Mouse (Mus musculus): Measurements from ENCODE around the gene Cerkl. TPM values are rescaled to one million over a fixed set of nuclear protein-coding genes. Genes with fewer than 3 reads are reported as not detected.

Gene Cerkl
- polyA plus RNA-seq, 1 experiment, result 0.30 TPM

GRCm38 (mm10) chr2:79453901-79454781 is 2.4 kb downstream of the Cerkl start:
- Histone ChIP-seq H3K36me3 (ENCODE audit: control insufficient read depth, insufficient read depth, low read length) (no peaks in the 10 kb centered on the region), H3K4me1 (ENCODE audit: control insufficient read depth, insufficient read depth, insufficient read length, low read length) (peaks cover 4% of the 10 kb centered on the region), H3K27me3 (ENCODE audit: control insufficient read depth, insufficient read depth, low read length) (peaks cover 42% of the 10 kb centered on the region), H3K4me3 (ENCODE audit: low read depth, low read length) (peak overlapping the region; percentile 38), H3K27ac (ENCODE audit: insufficient read depth, low read depth, low read length) (no peak overlapping the region)
- 8% methylated on average over 55 of the region's 55 CpGs for WGBS
- TF ChIP-seq CTCF (IDR thresholded peaks at IDR 0.05; ENCODE audit: extremely low read depth, insufficient read length, insufficient replicate concordance, low read depth, low read length) (no peak), POLR2A (IDR thresholded peaks at IDR 0.05; ENCODE audit: low read depth, low read length) (no peak)

DNA sequence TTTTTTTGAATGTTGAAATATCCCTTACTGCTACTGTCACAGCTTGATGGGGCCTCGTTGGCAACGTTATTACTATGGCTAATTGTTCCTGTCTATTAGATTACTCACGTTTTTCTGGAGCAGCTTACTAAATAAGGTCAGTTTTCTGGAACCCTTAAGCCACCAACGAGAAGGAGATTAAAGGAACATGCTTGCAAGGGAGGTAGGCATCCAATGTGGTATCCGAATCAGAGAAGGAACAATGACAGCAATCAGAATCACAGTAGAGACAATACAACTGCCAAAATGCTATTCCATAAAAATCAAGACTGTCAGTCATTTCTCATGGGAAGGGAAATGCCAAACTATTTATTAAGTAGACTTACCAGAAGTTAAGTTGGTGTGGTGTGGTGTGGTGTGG is 5.1 kb downstream of the Cerkl start:
- Histone ChIP-seq H3K27me3 (ENCODE audit: control insufficient read depth, insufficient read depth, low read length) (peaks cover 16% of the 10 kb centered on the region), H3K4me3 (ENCODE audit: low read depth, low read length) (no peak overlapping the region), H3K4me1 (ENCODE audit: control insufficient read depth, insufficient read depth, insufficient read length, low read length) (peaks cover 4% of the 10 kb centered on the region; the same call in 1 of the 2 replicates), H3K36me3 (ENCODE audit: control insufficient read depth, insufficient read depth, low read length) (no peaks in the 10 kb centered on the region), H3K27ac (ENCODE audit: insufficient read depth, low read depth, low read length) (no peak overlapping the region)
- no peak for TF ChIP-seq POLR2A (IDR thresholded peaks at IDR 0.05; ENCODE audit: low read depth, low read length)
- TF ChIP-seq CTCF (IDR thresholded peaks at IDR 0.05; ENCODE audit: extremely low read depth, insufficient read length, insufficient replicate concordance, low read depth, low read length), result no peak
- WGBS, result 50% methylated on average over 5 of the region's 5 CpGs

- Histone ChIP-seq H3K27ac (ENCODE audit: insufficient read depth, low read depth, low read length) (no peak overlapping the region), H3K4me1 (ENCODE audit: control insufficient read depth, insufficient read depth, insufficient read length, low read length) (peaks cover 4% of the 10 kb centered on the region; the same call in 1 of the 2 replicates), H3K4me3 (ENCODE audit: low read depth, low read length) (no peak overlapping the region), H3K36me3 (ENCODE audit: control insufficient read depth, insufficient read depth, low read length) (no peaks in the 10 kb centered on the region), H3K27me3 (ENCODE audit: control insufficient read depth, insufficient read depth, low read length) (peaks cover 13% of the 10 kb centered on the region)
- TF ChIP-seq POLR2A (IDR thresholded peaks at IDR 0.05; ENCODE audit: low read depth, low read length), result no peak
- no peak for TF ChIP-seq CTCF (IDR thresholded peaks at IDR 0.05; ENCODE audit: extremely low read depth, insufficient read length, insufficient replicate concordance, low read depth, low read length)
- WGBS, result 70% methylated on average over 4 of the region's 4 CpGs
These were observed 5.7 kb downstream of the Cerkl start for GRCm38 (mm10) chr2:79450684-79451394.

DNA sequence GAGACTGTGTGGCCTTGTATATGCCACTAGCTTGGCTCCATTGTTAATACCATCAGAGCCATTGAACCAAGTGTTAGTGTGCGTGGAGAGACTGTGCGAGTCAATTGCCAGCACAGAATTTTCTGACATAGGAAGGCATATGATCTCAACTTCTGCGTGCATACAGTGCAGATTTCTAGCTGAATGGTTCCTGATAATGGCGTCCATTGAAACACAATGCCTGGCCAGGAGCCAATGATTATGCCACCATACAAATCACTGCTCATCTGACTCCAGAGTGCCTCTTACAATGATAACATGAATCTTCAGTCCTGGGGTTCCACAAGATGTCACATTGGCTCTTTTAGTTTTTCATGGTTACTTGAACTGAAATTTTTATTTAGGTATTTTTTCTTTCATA is 7.2 kb downstream of the Cerkl start:
- no peak for TF ChIP-seq POLR2A (IDR thresholded peaks at IDR 0.05; ENCODE audit: low read depth, low read length)
- no peak for TF ChIP-seq CTCF (IDR thresholded peaks at IDR 0.05; ENCODE audit: extremely low read depth, insufficient read length, insufficient replicate concordance, low read depth, low read length)
- Histone ChIP-seq H3K27ac (ENCODE audit: insufficient read depth, low read depth, low read length) (no peak overlapping the region), H3K27me3 (ENCODE audit: control insufficient read depth, insufficient read depth, low read length) (peaks cover 7% of the 10 kb centered on the region), H3K4me1 (ENCODE audit: control insufficient read depth, insufficient read depth, insufficient read length, low read length) (peaks cover 4% of the 10 kb centered on the region; the same call in 1 of the 2 replicates), H3K36me3 (ENCODE audit: control insufficient read depth, insufficient read depth, low read length) (no peaks in the 10 kb centered on the region), H3K4me3 (ENCODE audit: low read depth, low read length) (no peak overlapping the region)
- WGBS, result 76% methylated on average over 4 of the region's 4 CpGs

- Histone ChIP-seq H3K4me1 (ENCODE audit: control insufficient read depth, insufficient read depth, insufficient read length, low read length) (no peaks in the 10 kb centered on the region), H3K27me3 (ENCODE audit: control insufficient read depth, insufficient read depth, low read length) (no peaks in the 10 kb centered on the region), H3K4me3 (ENCODE audit: low read depth, low read length) (no peak overlapping the region), H3K36me3 (ENCODE audit: control insufficient read depth, insufficient read depth, low read length) (no peaks in the 10 kb centered on the region), H3K27ac (ENCODE audit: insufficient read depth, low read depth, low read length) (no peak overlapping the region)
- TF ChIP-seq CTCF (IDR thresholded peaks at IDR 0.05; ENCODE audit: extremely low read depth, insufficient read length, insufficient replicate concordance, low read depth, low read length) (no peak), POLR2A (IDR thresholded peaks at IDR 0.05; ENCODE audit: low read depth, low read length) (no peak)
- WGBS, result 73% methylated on average over 1 of the region's 1 CpGs
These were observed 9.4 kb downstream of the Cerkl start for GRCm38 (mm10) chr2:79447198-79447597.

DNA sequence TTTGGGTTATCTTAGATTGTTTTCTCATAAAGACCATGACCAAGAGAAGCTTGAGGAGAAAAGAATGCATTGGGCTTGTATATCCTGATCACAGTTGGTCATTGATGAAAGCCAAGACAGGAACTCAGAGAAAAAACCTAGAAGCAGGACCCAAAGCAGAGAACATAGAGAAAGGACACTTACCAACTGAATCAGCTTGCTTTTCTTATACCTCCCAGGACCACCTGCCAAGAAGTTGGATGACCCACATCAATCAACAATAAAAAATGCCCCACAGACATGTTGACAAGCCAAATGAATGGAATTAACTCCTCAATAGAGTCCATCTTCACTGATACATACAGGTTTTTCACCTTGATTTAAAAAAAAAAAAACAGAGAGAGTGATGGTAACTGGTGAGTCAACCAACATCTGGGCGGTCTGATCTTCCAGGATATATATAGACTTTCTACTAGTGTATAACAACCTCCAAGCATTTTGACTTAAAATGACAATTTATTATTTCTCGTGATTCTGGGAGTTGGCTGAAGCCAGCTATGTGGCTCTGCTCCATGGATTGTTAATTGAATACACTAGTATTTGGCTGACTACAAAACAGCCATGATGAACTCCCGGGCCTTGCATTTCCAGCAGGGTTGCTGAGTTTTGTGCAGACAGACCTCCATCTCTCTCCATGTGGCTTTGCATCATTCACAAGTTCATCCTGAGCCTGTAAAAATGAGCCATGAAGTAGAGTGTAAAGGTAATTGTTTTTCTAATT is 12.5 kb downstream of the Cerkl start:
- no peak for TF ChIP-seq CTCF (IDR thresholded peaks at IDR 0.05; ENCODE audit: extremely low read depth, insufficient read length, insufficient replicate concordance, low read depth, low read length)
- no peak for TF ChIP-seq POLR2A (IDR thresholded peaks at IDR 0.05; ENCODE audit: low read depth, low read length)
- H3K27me3 ChIP-seq (ENCODE audit: control insufficient read depth, insufficient read depth, low read length), result no peaks in the 10 kb centered on the region
- WGBS, result 81% methylated on average over 3 of the region's 3 CpGs
- H3K4me3 ChIP-seq (ENCODE audit: low read depth, low read length), result no peak overlapping the region
- no peaks in the 10 kb centered on the region for H3K4me1 ChIP-seq (ENCODE audit: control insufficient read depth, insufficient read depth, insufficient read length, low read length)
- no peaks in the 10 kb centered on the region for H3K36me3 ChIP-seq (ENCODE audit: control insufficient read depth, insufficient read depth, low read length)
- H3K27ac ChIP-seq (ENCODE audit: insufficient read depth, low read depth, low read length), result no peak overlapping the region
